Mouse (Mus musculus) MEL (cell line): ENCODE results near the gene Sgpp1. TPM values are rescaled to one million over a fixed set of nuclear protein-coding genes. Genes with fewer than 3 reads are reported as not detected.

ENCODE experiments used
- DNase-seq: peaks from one replicate; pipeline ENCODE4 v3.0.0; 2011; ENCODE audit warnings: low read depth, low spot score
- H3K27ac ChIP-seq: 2 replicates; pipeline ENCODE4 v1.5.1; 2012; ENCODE audit warnings: low read depth, mild to moderate bottlenecking, control low read depth, low read length, moderate library complexity; ENCODE audit not compliant: control insufficient read depth
- H3K27me3 ChIP-seq, 2 experiments: fragments of 150-350 bp in 1 of 2; sonication (generic) in 1 of 2; 2 replicates each; pipeline ENCODE4 v1.6.1; 2012; ENCODE audit warnings: low read length in 2 of 2, mild to moderate bottlenecking in 2 of 2, improper control_type of control experiment in 1 of 2, moderate library complexity in 1 of 2; ENCODE audit not compliant: insufficient read depth in 2 of 2, control insufficient read depth in 1 of 2
- H3K36me3 ChIP-seq, 2 experiments: 2 replicates each; pipeline ENCODE4 v1.6.1; 2012 to 2014; ENCODE audit warnings: low read length in 2 of 2, improper control_type of control experiment in 1 of 2, inconsistent platforms in 1 of 2, mild to moderate bottlenecking in 1 of 2; ENCODE audit not compliant: insufficient read depth in 2 of 2, control insufficient read depth in 1 of 2
- H3K4me1 ChIP-seq, 2 experiments: fragments of 150-350 bp in 1 of 2; sonication (generic) in 1 of 2; 2 replicates each; pipeline ENCODE4 v1.6.1; 2012; ENCODE audit warnings: low read length in 2 of 2, improper control_type of control experiment in 1 of 2, mild to moderate bottlenecking in 1 of 2; ENCODE audit not compliant: insufficient read depth in 2 of 2, control insufficient read depth in 1 of 2
- H3K4me3 ChIP-seq, 2 experiments: fragments of 150-350 bp in 1 of 2; sonication (generic) in 1 of 2; 2 replicates each; pipeline ENCODE4 v1.5.1; 2012; ENCODE audit warnings: low read depth in 2 of 2, low read length in 2 of 2, mild to moderate bottlenecking in 2 of 2, moderate library complexity in 2 of 2, control low read depth in 1 of 2, improper control_type of control experiment in 1 of 2; ENCODE audit not compliant: control insufficient read depth in 1 of 2, insufficient read depth in 1 of 2
- H3K79me2 ChIP-seq: 2 replicates; pipeline ENCODE4 v1.6.1; 2012; ENCODE audit warnings: mild to moderate bottlenecking, low read length, moderate library complexity; ENCODE audit not compliant: control insufficient read depth, poor library complexity, insufficient read depth
- H3K9ac ChIP-seq: 2 replicates; pipeline ENCODE4 v1.6.1; 2012; ENCODE audit warnings: low read depth, mild to moderate bottlenecking, control low read depth, low read length, moderate library complexity; ENCODE audit not compliant: control insufficient read depth, poor library complexity, severe bottlenecking
- H3K9me3 ChIP-seq: fragments of 150-350 bp; sonication (generic); replicated peaks from 2 replicates; pipeline ENCODE4 v1.6.1; 2012; ENCODE audit warnings: mild to moderate bottlenecking, low read length, improper control_type of control experiment, moderate library complexity; ENCODE audit not compliant: insufficient read depth
- CHD1 ChIP-seq: IDR thresholded peaks from 2 replicates; pipeline ENCODE4 v1.6.1; 2012; ENCODE audit warnings: low read depth, mild to moderate bottlenecking, inconsistent platforms, low read length, improper control_type of control experiment
- ELF1 ChIP-seq: IDR thresholded peaks from 2 replicates; pipeline ENCODE4 v1.6.1; 2014; ENCODE audit warnings: low read depth, mild to moderate bottlenecking, inconsistent platforms, low read length, improper control_type of control experiment, moderate library complexity
- ETS1 ChIP-seq: IDR thresholded peaks from 2 replicates; pipeline ENCODE4 v1.6.1; 2012; ENCODE audit warnings: low read depth, mild to moderate bottlenecking, inconsistent platforms, low read length, improper control_type of control experiment, moderate library complexity
- GABPA ChIP-seq: IDR thresholded peaks from 2 replicates; pipeline ENCODE4 v1.6.1; 2012; ENCODE audit warnings: low read depth, mild to moderate bottlenecking, inconsistent platforms, low read length, improper control_type of control experiment, moderate library complexity
- GATA1 ChIP-seq: IDR thresholded peaks from 2 replicates; pipeline ENCODE4 v1.6.1; 2011; ENCODE audit warnings: low read depth, low read length, improper control_type of control experiment
- KAT2A ChIP-seq: conservative IDR thresholded peaks from 2 replicates; pipeline ENCODE4 v1.6.1; 2012; ENCODE audit warnings: low read depth, low read length, improper control_type of control experiment, inconsistent platforms
- MAX ChIP-seq: IDR thresholded peaks from 2 replicates; pipeline ENCODE4 v1.6.1; 2011; ENCODE audit warnings: low read length, improper control_type of control experiment
- MAZ ChIP-seq: IDR thresholded peaks from 2 replicates; pipeline ENCODE4 v1.6.1; 2012; ENCODE audit warnings: low read depth, mild to moderate bottlenecking, inconsistent platforms, low read length, improper control_type of control experiment
- MXI1 ChIP-seq: IDR thresholded peaks from 2 replicates; pipeline ENCODE4 v1.6.1; 2011; ENCODE audit warnings: mild to moderate bottlenecking, low read depth, low read length, improper control_type of control experiment
- MYB ChIP-seq: IDR thresholded peaks from 2 replicates; pipeline ENCODE4 v1.6.1; 2011; ENCODE audit warnings: mild to moderate bottlenecking, low read depth, low read length, improper control_type of control experiment
- MYC ChIP-seq: IDR thresholded peaks from 2 replicates; pipeline ENCODE4 v1.6.1; 2011; ENCODE audit warnings: low read depth, mild to moderate bottlenecking, low read length, improper control_type of control experiment, moderate library complexity
- NELFE ChIP-seq: IDR thresholded peaks from 2 replicates; pipeline ENCODE4 v1.6.1; 2011; ENCODE audit warnings: low read depth, low read length, improper control_type of control experiment
- POLR2A ChIP-seq, 2 experiments: IDR thresholded peaks; 2 replicates each; pipeline ENCODE4 v1.6.1; 2011 to 2012; ENCODE audit warnings: low read length in 2 of 2, mild to moderate bottlenecking in 2 of 2, control low read depth in 1 of 2, improper control_type of control experiment in 1 of 2, low read depth in 1 of 2, moderate library complexity in 1 of 2; ENCODE audit not compliant: control insufficient read depth in 1 of 2, insufficient read depth in 1 of 2, poor library complexity in 1 of 2
- POLR2AphosphoS2 ChIP-seq: IDR thresholded peaks from 2 replicates; pipeline ENCODE4 v1.6.1; 2011; ENCODE audit warnings: low read length, improper control_type of control experiment
- SIN3A ChIP-seq: IDR thresholded peaks from 2 replicates; pipeline ENCODE4 v1.6.1; 2012; ENCODE audit warnings: low read length, improper control_type of control experiment, inconsistent platforms
- SMC3 ChIP-seq: IDR thresholded peaks from 2 replicates; pipeline ENCODE4 v1.6.1; 2011; ENCODE audit warnings: low read depth, low read length, improper control_type of control experiment
- TAL1 ChIP-seq: IDR thresholded peaks from 2 replicates; pipeline ENCODE4 v1.6.1; 2012; ENCODE audit warnings: mild to moderate bottlenecking, inconsistent platforms, low read length, moderate library complexity, mixed read lengths
- TBP ChIP-seq: IDR thresholded peaks from 2 replicates; pipeline ENCODE4 v1.8.0; 2011; ENCODE audit warnings: low read depth, low read length, improper control_type of control experiment
- TCF12 ChIP-seq: IDR thresholded peaks from 2 replicates; pipeline ENCODE4 v1.6.1; 2014; ENCODE audit warnings: low read depth, mild to moderate bottlenecking, inconsistent platforms, low read length, improper control_type of control experiment, moderate library complexity
- UBTF ChIP-seq: IDR thresholded peaks from 2 replicates; pipeline ENCODE4 v1.6.1; 2012; ENCODE audit warnings: low read depth, mild to moderate bottlenecking, inconsistent platforms, low read length, improper control_type of control experiment, moderate library complexity, borderline replicate concordance; ENCODE audit not compliant: insufficient read depth
- ZMIZ1 ChIP-seq: IDR thresholded peaks from 2 replicates; pipeline ENCODE4 v1.6.1; 2012; ENCODE audit warnings: low read depth, mild to moderate bottlenecking, inconsistent platforms, low read length, improper control_type of control experiment, moderate library complexity
- ZNF384 ChIP-seq: IDR thresholded peaks from 2 replicates; pipeline ENCODE4 v1.6.1; 2012; ENCODE audit warnings: low read depth, mild to moderate bottlenecking, inconsistent platforms, low read length, improper control_type of control experiment
- polyA plus RNA-seq, 2 experiments: library from polyadenylated mRNA; stranded (reverse) in 1 of 2; unstranded in 1 of 2; fragments of >175 nt in 1 of 2; fragments of >200 nt in 1 of 2; gene quantifications; 2 replicates each; pipeline versions ENCODE4 v1.2.1 to v1.2.4; 2012; ENCODE audit warnings: low replicate concordance in 2 of 2, low read depth in 1 of 2; ENCODE audit not compliant: insufficient read length in 2 of 2, insufficient read depth in 1 of 2, missing spikeins in 1 of 2
- total RNA-seq: library from RNA; depleted of rRNA; stranded (reverse); fragments of 300-350 nt; gene quantifications from 2 replicates; pipeline ENCODE4 v1.2.3, GENCODE M21; 2012

The Sgpp1 gene
- total and polyA plus RNA-seq, 3 experiments: 22.7 to 28.8 TPM; not detected in 1

DNA sequence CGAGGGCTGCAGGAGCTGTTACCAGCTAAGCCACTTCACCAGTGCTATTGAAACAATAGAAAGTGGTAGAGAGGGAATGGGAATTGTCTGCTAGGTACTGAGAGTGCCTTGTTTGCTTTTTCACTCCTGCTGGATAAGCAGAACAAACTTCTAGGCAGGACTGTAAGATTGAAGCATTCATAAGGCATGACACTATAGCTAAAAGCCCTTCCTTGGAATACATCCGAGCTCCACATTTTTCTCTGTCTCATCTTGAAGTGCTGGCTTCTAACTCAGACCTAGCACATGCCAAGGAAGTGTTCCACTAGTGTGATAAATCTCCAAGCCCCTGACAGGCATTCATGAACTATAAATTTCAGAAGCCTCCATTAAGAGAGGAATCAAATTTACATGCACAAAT lies 4.1 kb upstream of the Sgpp1 start:
- no peak for DNase-seq
- Histone ChIP-seq H3K27ac (no peak overlapping the region), H3K27me3 (no peaks in the 10 kb centered on the region), H3K9me3 (no peaks in the 10 kb centered on the region), H3K36me3 (peaks cover 0 to 6% of the 10 kb centered on the region in 2 experiments; a peak in 2 of 4 replicates), H3K4me3 (no peak overlapping the region), H3K9ac (no peak overlapping the region), H3K4me1 (peaks cover 2 to 3% of the 10 kb centered on the region in 2 experiments; a peak in 1 of 4 replicates), H3K79me2 (peaks cover 9% of the 10 kb centered on the region)
- TF ChIP-seq NELFE: no peak
- no peak for TF ChIP-seq ZMIZ1
- TF ChIP-seq MAX: no peak
- no peak for TF ChIP-seq POLR2AphosphoS2
- no peak for TF ChIP-seq MXI1
- TF ChIP-seq MYB: no peak
- TF ChIP-seq MAZ: no peak
- TF ChIP-seq GATA1: no peak
- TF ChIP-seq ETS1: no peak
- TF ChIP-seq ZNF384: no peak
- no peak for TF ChIP-seq GABPA
- TF ChIP-seq SIN3A: no peak
- no peak for TF ChIP-seq POLR2A (IDR thresholded peaks at IDR 0.05; ENCODE audit: control insufficient read depth in 1 of 2, insufficient read depth in 1 of 2, low read depth in 1 of 2, low read length in 2 of 2, poor library complexity in 1 of 2)
- no peak for TF ChIP-seq CHD1
- TF ChIP-seq SMC3: no peak
- no peak for TF ChIP-seq MYC

DNA sequence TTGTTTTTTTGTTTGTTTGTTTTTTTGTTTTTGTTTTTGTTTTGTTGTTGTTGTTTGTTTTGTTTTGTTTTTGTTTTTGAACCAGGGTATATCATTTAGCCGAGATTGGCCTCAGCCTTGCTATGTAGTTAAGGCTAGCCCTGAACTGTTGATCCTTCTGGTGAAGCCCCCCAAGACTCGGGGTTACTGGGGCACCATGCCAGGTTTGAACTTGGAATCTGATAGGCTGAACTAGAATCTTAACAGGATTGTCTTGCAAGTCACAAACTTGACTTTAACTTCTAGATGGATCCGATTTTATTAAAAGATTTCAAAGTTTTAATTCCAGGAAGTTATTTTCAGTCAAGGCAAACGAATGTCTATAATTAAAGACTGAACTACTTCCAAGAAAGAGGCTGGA lies 767 bp upstream of the Sgpp1 start:
- Histone ChIP-seq H3K27me3 (no peaks in the 10 kb centered on the region), H3K79me2 (peaks cover 34% of the 10 kb centered on the region), H3K9ac (no peak overlapping the region), H3K4me3 (peak overlapping the region in 1 of 2 experiments; percentile 81; a peak in 2 of 4 replicates), H3K27ac (no peak overlapping the region), H3K4me1 (peaks cover 8 to 9% of the 10 kb centered on the region in 2 experiments; a peak in 3 of 4 replicates), H3K36me3 (peaks cover 0 to 18% of the 10 kb centered on the region in 2 experiments; a peak in 2 of 4 replicates), H3K9me3 (no peaks in the 10 kb centered on the region)
- no peak for DNase-seq
- TF ChIP-seq TAL1: no peak

DNA sequence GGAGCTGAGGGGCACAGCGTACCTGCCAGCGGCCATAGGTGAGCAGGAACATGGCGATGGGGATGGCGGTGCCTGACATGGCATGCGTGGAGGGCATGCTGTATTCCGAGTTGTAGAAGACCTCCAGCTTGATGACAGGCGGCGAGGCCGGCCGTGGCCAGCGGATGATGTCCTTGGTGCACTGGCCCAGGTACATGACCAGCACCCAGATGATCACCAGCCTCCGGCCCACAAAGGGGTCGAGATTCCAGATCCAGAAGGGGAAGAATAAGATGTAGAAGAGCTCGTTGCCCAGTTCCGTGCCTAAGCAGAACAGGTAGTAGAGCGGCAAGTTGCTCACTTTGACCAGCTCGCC lies 661 bp downstream of the Sgpp1 start:
- H3K4me3 ChIP-seq: peak overlapping the region; percentile 91 to 99
- peak overlapping the region; percentile 60 for H3K27ac ChIP-seq
- H3K36me3 ChIP-seq: peaks cover 0 to 30% of the 10 kb centered on the region in 2 experiments; a peak in 2 of 4 replicates
- H3K79me2 ChIP-seq: peaks cover 46% of the 10 kb centered on the region
- H3K27me3 ChIP-seq: no peaks in the 10 kb centered on the region
- TF ChIP-seq UBTF: no peak
- no peak for TF ChIP-seq TBP
- no peak for TF ChIP-seq TCF12
- TF ChIP-seq ELF1: no peak
- no peak for TF ChIP-seq KAT2A
- peaks cover 14% of the 10 kb centered on the region in 2 experiments; a peak in 3 of 4 replicates for H3K4me1 ChIP-seq
- DNase-seq: peak; percentile 56
- no peaks in the 10 kb centered on the region for H3K9me3 ChIP-seq
- peak overlapping the region; percentile 97 for H3K9ac ChIP-seq
